Mouse (Mus musculus) spleen, adult 2 months (tissue): ENCODE results near the gene Zfp622.

Source experiments
- CTCF ChIP-seq: fragments of 200-500 bp; IDR thresholded peaks from 2 replicates; pipeline ENCODE4 v1.5.1; 2011; ENCODE audit warnings: mild to moderate bottlenecking, inconsistent platforms; ENCODE audit not compliant: insufficient read depth, insufficient read length, insufficient replicate concordance; ENCODE audit errors: extremely low read depth
- POLR2A ChIP-seq: fragments of 200-500 bp; IDR thresholded peaks from 2 replicates; pipeline ENCODE4 v1.6.1; 2011; ENCODE audit warnings: low read depth, low read length, inconsistent platforms

GRCm38 (mm10) chr15:25934411-25934810 is 49.8 kb upstream of the Zfp622 start:
- TF ChIP-seq CTCF (no peak), POLR2A (no peak)
